Mouse (Mus musculus) T-cell, adult 66 days (primary cell): ENCODE results near the gene Tpmt. TPM values are rescaled to one million over a fixed set of nuclear protein-coding genes. Genes with fewer than 3 reads are reported as not detected.

Experiments used
- total RNA-seq, 2 experiments: library from RNA; stranded (reverse); gene quantifications; 3 replicates in 1 of 2; 4 replicates in 1 of 2; pipeline ENCODE4 v1.2.4; 2023

Gene Tpmt
- total RNA-seq, result 1 to 10 TPM in 1 of 2 experiments, under 1 TPM in 1; 0.52 to 6.7 TPM

GRCm38 (mm10) chr13:47044617-47044947 is at the start of gene Tpmt:
Gene Tpmt, minus strand, starts transcription at chr13:47044737.

GRCm38 (mm10) chr13:47043030-47043680 is 1.4 kb downstream of the Tpmt start, which contains the start of gene Kdm1b:
Gene Kdm1b, plus strand, starts transcription at chr13:47043499.

DNA sequence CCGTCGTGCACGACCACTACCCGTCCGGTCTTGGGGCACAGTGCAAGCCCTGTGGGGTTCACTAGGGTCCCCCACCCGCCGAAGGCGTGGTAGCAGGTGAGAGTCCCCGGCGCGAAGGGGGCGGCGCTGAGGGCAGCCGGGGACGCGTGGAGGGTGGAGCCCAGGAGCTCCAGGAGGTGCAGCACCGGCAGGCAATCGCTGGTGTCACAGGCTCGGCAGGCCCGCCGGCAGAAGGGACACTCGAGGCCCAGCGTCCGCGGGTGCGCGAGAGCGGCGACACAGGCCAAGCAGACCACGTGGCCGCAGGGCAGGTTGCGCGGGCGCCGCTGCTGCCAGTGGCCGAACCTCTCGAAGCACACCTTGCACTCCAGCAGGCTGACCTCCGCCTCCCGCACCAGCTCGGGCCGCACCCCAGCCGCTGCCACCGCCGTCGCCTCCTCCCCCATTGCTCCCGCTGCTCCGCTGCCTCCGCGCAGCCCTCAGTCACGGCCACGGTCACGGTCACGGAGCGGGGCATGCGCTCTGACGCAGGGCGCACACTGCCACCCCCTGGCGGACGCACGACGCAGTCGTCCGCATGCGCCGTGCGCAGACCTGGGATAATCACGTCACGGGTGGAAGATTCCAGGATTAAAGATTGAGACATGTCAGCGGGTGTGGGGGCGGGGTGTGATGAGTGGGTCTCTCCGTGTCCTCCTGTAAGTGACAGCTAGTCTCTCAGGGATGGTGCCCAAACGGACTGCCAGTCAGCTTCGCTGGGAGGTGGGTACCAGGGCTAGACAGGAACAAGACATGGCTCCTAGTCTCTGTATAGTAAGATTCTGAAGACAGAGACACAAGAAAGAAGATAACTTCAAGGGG is 30.0 kb downstream of the Tpmt start, which contains the start of gene Nhlrc1:
TSS of gene Nhlrc1 (minus strand) at position 517 of the 861 bp plus-strand sequence.

Other genes with a start within 250 kb of the Tpmt start
- gene Kif13a, start 114.9 kb downstream of the Tpmt start, total RNA-seq, result 1 to 10 TPM; 3.2 to 5.5 TPM
- gene Nhlrc1, start 29.9 kb downstream of the Tpmt start, total RNA-seq, result under 1 TPM; 0.79 to 0.98 TPM
- gene Kdm1b, start 1.2 kb downstream of the Tpmt start, total RNA-seq, result 10 to 100 TPM; 24.7 to 30.8 TPM
- 100 to 1,000 TPM; 126 to 141 TPM for gene Dek, start 61.5 kb upstream of the Tpmt start, total RNA-seq
- 1 to 10 TPM in 1 of 2 experiments, under 1 TPM in 1; 0.50 to 1.5 TPM for gene Rnf144b, start 77.9 kb upstream of the Tpmt start, total RNA-seq